Mouse (Mus musculus): ENCODE measurements around the gene Nmnat2. TPM values are rescaled to one million over a fixed set of nuclear protein-coding genes. Genes with fewer than 3 reads are reported as not detected.

The Nmnat2 gene
- polyA plus RNA-seq, 1 experiment from 2014 or later, result 1.3 TPM

DNA sequence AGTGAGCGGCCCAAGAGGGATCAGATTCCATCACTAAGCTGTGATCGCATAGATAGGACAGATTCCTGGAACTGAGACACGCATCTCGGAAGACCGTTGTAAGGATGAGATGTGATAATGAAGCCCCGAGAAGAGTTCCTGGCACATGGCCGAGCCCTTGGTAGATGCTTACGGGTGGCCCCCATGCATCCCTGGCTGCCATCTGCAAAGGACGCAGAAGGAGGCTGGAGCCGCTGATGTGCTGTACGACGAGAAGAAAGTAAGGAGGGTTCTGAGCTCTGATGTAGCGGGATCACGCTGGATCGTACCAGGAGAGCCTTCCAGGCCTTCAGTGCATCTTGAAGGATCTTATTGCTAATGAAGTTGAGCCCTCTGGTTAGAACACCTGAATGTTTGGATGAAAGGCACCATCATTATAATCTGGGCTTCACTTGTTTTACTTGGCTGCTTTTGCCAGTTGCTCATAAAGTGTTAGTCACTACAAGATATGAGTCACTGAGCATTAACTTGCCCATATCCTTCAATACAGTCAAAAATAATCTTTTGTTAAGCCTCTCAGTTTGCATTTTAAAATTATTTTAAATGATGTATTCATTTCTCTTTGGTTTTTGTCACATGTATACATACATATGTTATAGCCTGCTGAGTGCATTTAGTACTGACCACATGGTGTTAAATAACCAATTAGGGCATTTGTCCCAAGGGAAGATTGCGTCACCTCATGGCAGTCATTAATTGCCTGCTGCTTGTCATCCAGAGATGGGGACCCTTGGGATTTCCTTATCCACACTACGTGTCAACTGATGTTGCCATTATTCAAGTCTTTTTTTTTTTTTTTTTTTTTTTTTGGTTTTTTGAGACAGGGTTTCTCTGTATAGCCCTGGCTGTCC, 147.7 kb downstream of the Nmnat2 start:
- Histone ChIP-seq H3K27me3 (ENCODE audit: control insufficient read depth, insufficient read depth, low read length) (no peaks in the 10 kb centered on the region), H3K9me3 (ENCODE audit: control insufficient read depth, low read length) (no peaks in the 10 kb centered on the region), H3K4me2 (replicated peaks; ENCODE audit: low read depth) (no peak overlapping the region), H3K4me1 (replicated peaks; ENCODE audit: control insufficient read depth, insufficient read depth) (no peaks in the 10 kb centered on the region), H3K27ac (replicated peaks) (no peak overlapping the region), H3K4me3 (ENCODE audit: low read depth, low read length) (no peak overlapping the region), H3K9ac (ENCODE audit: low read length) (no peak overlapping the region), H3K36me3 (ENCODE audit: control insufficient read depth, insufficient read depth, low read length) (no peaks in the 10 kb centered on the region)
- 91% methylated on average over 17 of the region's 17 CpGs for whole genome bisulfite sequencing
- ATAC-seq (ENCODE audit: low FRiP score, low TSS enrichment) (no peak), DNase-seq (ENCODE audit: low spot score) (no peak)
- TF ChIP-seq CTCF (IDR thresholded peaks at IDR 0.05; ENCODE audit: low read depth), result no peak
- no peak for TF ChIP-seq EP300 (optimal IDR thresholded peaks at IDR 0.05)

DNA sequence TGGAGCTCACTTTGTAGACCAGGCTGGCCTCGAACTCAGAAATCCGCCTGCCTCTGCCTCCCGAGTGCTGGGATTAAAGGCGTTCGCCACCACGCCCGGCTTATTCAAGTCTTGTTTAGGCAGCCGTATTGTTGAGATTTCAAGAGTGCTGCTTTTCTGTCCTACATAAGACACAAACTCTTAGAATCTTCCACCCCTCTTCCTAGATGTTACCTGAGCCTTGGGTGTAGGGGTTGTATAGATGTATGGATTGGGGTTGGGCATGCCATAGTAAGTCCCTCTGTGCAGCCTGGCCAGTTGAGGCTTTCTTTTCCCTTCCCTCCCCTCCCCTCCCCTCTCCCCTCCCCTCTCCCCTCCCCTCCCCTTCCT, 148.4 kb downstream of the Nmnat2 start:
- Histone ChIP-seq H3K36me3 (ENCODE audit: control insufficient read depth, insufficient read depth, low read length) (no peaks in the 10 kb centered on the region), H3K9me3 (ENCODE audit: control insufficient read depth, low read length) (no peaks in the 10 kb centered on the region), H3K4me2 (replicated peaks; ENCODE audit: low read depth) (no peak overlapping the region), H3K27me3 (ENCODE audit: control insufficient read depth, insufficient read depth, low read length) (no peaks in the 10 kb centered on the region), H3K4me3 (ENCODE audit: low read depth, low read length) (no peak overlapping the region), H3K27ac (replicated peaks) (no peak overlapping the region), H3K4me1 (replicated peaks; ENCODE audit: control insufficient read depth, insufficient read depth) (no peaks in the 10 kb centered on the region), H3K9ac (ENCODE audit: low read length) (no peak overlapping the region)
- ATAC-seq (ENCODE audit: low FRiP score, low TSS enrichment) (no peak), DNase-seq (ENCODE audit: low spot score) (no peak)
- TF ChIP-seq CTCF (IDR thresholded peaks at IDR 0.05; ENCODE audit: low read depth) (no peak), EP300 (optimal IDR thresholded peaks at IDR 0.05) (no peak)
- WGBS, result 100% methylated on average over 7 of the region's 8 CpGs

DNA sequence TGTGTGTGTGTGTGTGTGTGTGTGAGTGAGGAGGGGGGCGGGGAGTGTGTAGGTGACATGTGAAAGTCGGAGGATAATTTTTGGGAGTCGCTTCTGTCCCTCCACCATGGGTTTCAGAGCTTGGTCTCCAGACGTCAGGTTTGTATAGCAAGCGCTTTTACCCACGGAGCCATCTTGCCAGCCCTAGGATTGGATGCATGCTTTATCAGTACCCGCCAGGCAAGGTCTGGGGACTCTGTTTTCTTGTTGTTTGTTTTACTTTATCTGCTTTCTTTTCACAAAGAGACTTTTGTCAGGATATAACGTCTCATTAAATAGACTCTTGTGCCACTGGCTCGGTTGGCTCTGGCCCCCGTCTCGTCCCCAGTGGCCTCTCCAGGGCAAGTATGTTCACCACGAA, 150.0 kb downstream of the Nmnat2 start:
- no peaks in the 10 kb centered on the region for H3K4me1 ChIP-seq (replicated peaks; ENCODE audit: control insufficient read depth, insufficient read depth)
- H3K9me3 ChIP-seq (ENCODE audit: control insufficient read depth, low read length), result no peaks in the 10 kb centered on the region
- no peak for ATAC-seq (ENCODE audit: low FRiP score, low TSS enrichment)
- H3K4me3 ChIP-seq (ENCODE audit: low read depth, low read length), result no peak overlapping the region
- H3K27ac ChIP-seq (replicated peaks), result no peak overlapping the region
- 61% methylated on average over 12 of the region's 12 CpGs for WGBS
- H3K9ac ChIP-seq (ENCODE audit: low read length), result no peak overlapping the region
- no peak for TF ChIP-seq CTCF (IDR thresholded peaks at IDR 0.05; ENCODE audit: low read depth)
- TF ChIP-seq EP300 (optimal IDR thresholded peaks at IDR 0.05), result no peak
- DNase-seq (ENCODE audit: low spot score), result no peak
- H3K4me2 ChIP-seq (replicated peaks; ENCODE audit: low read depth), result no peak overlapping the region
- H3K36me3 ChIP-seq (ENCODE audit: control insufficient read depth, insufficient read depth, low read length), result no peaks in the 10 kb centered on the region
- H3K27me3 ChIP-seq (ENCODE audit: control insufficient read depth, insufficient read depth, low read length), result no peaks in the 10 kb centered on the region

DNA sequence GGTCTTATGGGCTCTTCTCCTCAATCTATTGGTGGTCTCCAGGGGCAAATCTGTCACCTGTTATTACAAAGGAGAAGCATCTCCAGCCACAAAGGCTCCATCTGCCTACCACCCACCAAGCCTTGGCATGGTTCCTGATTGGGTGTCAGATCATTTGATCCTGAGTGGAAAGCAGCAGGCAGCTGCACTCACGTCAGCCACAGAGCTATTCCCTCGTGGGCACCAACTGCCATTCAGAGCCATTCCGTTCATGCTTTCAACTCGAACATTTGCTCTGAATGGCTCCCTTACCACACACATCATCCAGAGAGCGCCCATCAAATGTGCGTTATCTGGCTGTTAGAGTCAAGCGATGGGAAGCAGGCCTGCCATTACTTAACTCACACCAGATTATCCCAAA, 153.1 kb downstream of the Nmnat2 start:
- Histone ChIP-seq H3K4me2 (replicated peaks; ENCODE audit: low read depth) (no peak overlapping the region), H3K9me3 (ENCODE audit: control insufficient read depth, low read length) (no peaks in the 10 kb centered on the region)
- whole genome bisulfite sequencing, result 79% methylated on average over 7 of the region's 7 CpGs

DNA sequence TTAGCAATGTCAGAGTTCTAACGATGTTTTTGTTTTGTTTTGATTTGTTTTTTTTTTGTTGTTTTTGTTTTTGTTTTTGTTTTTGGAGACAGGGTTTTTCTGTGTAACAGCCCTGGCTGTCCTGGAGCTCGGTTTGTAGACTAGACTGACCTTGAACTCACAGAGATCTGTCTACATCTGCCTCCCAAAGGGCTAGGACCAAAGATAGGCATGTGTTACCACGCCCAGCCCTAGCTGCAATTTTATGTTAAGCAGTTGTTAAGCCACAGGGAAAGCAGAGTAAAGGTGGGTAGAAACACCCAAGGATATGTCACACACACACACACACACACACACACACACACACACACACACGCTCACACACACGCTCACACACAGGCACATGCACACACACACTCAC, 154.6 kb downstream of the Nmnat2 start:
- Histone ChIP-seq H3K4me2 (replicated peaks; ENCODE audit: low read depth) (no peak overlapping the region), H3K4me1 (replicated peaks; ENCODE audit: control insufficient read depth, insufficient read depth) (no peaks in the 10 kb centered on the region), H3K4me3 (ENCODE audit: low read depth, low read length) (no peak overlapping the region), H3K27me3 (ENCODE audit: control insufficient read depth, insufficient read depth, low read length) (no peaks in the 10 kb centered on the region), H3K9me3 (ENCODE audit: control insufficient read depth, low read length) (no peaks in the 10 kb centered on the region), H3K36me3 (ENCODE audit: control insufficient read depth, insufficient read depth, low read length) (no peaks in the 10 kb centered on the region), H3K27ac (replicated peaks) (no peak overlapping the region), H3K9ac (ENCODE audit: low read length) (no peak overlapping the region)
- WGBS, result 83% methylated on average over 5 of the region's 5 CpGs
- DNase-seq (ENCODE audit: low spot score), result no peak
- ATAC-seq (ENCODE audit: low FRiP score, low TSS enrichment), result no peak
- TF ChIP-seq EP300 (optimal IDR thresholded peaks at IDR 0.05), result no peak
- TF ChIP-seq CTCF (IDR thresholded peaks at IDR 0.05; ENCODE audit: low read depth), result no peak

More for the DNA sequence above, 153.1 kb downstream of the Nmnat2 start:
- Histone ChIP-seq H3K27me3 (ENCODE audit: control insufficient read depth, insufficient read depth, low read length) (no peaks in the 10 kb centered on the region), H3K27ac (replicated peaks) (no peak overlapping the region), H3K36me3 (ENCODE audit: control insufficient read depth, insufficient read depth, low read length) (no peaks in the 10 kb centered on the region), H3K9ac (ENCODE audit: low read length) (no peak overlapping the region), H3K4me3 (ENCODE audit: low read depth, low read length) (no peak overlapping the region), H3K4me1 (replicated peaks; ENCODE audit: control insufficient read depth, insufficient read depth) (no peaks in the 10 kb centered on the region)
- ATAC-seq (ENCODE audit: low FRiP score, low TSS enrichment) (no peak), DNase-seq (ENCODE audit: low spot score) (no peak)
- no peak for TF ChIP-seq CTCF (IDR thresholded peaks at IDR 0.05; ENCODE audit: low read depth)
- no peak for TF ChIP-seq EP300 (optimal IDR thresholded peaks at IDR 0.05)

DNA sequence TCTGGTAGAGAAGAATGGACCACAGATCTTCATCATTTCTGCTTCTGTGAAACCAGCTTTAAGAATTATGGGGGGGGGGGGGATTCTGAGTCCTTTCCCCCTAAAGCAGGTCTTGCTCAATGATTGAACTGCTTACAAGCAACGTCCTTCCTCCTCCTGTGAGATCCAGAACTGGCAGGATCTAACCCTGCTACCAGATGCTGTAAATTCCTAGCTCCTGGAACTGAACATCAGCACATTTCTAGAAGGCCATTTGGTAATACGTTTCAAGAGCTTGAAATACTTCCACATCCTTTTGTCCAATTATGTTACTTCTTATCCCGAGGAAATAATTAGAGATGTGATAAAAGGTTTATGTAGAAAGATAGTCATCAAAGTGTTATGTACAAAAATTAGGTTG, 155.0 kb downstream of the Nmnat2 start:
- Histone ChIP-seq H3K4me1 (replicated peaks; ENCODE audit: control insufficient read depth, insufficient read depth) (no peaks in the 10 kb centered on the region), H3K9me3 (ENCODE audit: control insufficient read depth, low read length) (no peaks in the 10 kb centered on the region), H3K36me3 (ENCODE audit: control insufficient read depth, insufficient read depth, low read length) (no peaks in the 10 kb centered on the region), H3K27ac (replicated peaks) (no peak overlapping the region), H3K4me2 (replicated peaks; ENCODE audit: low read depth) (no peak overlapping the region), H3K9ac (ENCODE audit: low read length) (no peak overlapping the region), H3K27me3 (ENCODE audit: control insufficient read depth, insufficient read depth, low read length) (no peaks in the 10 kb centered on the region), H3K4me3 (ENCODE audit: low read depth, low read length) (no peak overlapping the region)
- TF ChIP-seq CTCF (IDR thresholded peaks at IDR 0.05; ENCODE audit: low read depth) (no peak), EP300 (optimal IDR thresholded peaks at IDR 0.05) (no peak)
- ATAC-seq (ENCODE audit: low FRiP score, low TSS enrichment), result no peak
- no peak for DNase-seq (ENCODE audit: low spot score)
- WGBS, result 45% methylated on average over 3 of the region's 3 CpGs

Data from stomach, postnatal 0 days (tissue).